Mouse (Mus musculus) lung, adult 2 months (tissue): Measurements from ENCODE around the gene Nefh.

Experiments used
- CTCF ChIP-seq: fragments of 200-500 bp; IDR thresholded peaks from 2 replicates; pipeline ENCODE4 v1.5.1; 2011; ENCODE audit warnings: mild to moderate bottlenecking, low read length, control low read depth; ENCODE audit not compliant: insufficient read depth
- POLR2A ChIP-seq: fragments of 200-500 bp; IDR thresholded peaks from 2 replicates; pipeline ENCODE4 v1.6.1; 2011; ENCODE audit warnings: low read depth, mild to moderate bottlenecking, control low read depth, low read length, borderline replicate concordance; ENCODE audit errors: extremely low read depth

- TF ChIP-seq CTCF (no peak), POLR2A (no peak)
Measured at GRCm38 (mm10) chr11:4966888-4967287, 19.0 kb upstream of the Nefh start.
